Mouse (Mus musculus): ENCODE results near the gene Fxyd2.

Gene Fxyd2

DNA sequence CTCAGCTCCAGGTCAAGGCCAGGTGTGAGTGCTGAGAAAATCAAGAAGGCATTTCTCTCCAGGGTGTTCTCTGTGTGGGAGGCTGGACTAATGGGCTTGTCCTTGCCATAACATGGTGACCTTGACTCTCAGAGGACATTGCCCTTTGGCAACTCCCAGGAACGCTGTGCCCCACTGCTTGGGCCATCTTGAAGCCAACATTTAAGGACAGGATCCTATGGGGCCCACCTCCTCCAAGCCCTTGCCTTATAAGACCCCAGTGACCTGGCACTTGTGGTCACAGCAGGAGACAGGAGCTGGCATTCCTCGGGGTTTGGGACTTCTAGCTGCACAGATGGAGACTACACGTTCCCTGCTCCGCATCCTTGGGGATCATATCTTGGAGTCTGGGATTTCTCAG, at the start of gene Fxyd2:
TSS of gene Fxyd2 (plus strand) at position 236 of the 400 bp plus-strand sequence.
- peak; percentile 62 for DNase-seq

DNA sequence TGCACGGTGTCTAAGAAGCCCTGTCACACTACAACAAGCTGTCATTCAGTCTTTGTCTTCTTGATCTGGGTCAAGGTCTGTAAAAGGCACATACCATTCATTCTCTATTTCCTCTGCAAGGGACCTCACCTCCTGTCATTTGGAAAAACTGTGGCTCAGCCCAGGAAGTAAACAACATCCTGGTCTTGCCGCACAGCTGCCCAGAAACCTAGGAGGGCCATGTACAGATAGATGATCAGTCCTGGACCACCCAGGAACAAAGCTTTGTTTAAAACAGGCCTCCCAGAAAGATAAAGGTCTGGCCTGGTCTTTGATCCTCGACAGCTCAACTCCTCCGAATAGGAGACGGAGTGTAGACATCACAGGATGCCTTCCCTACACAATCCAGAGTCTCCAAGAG, 49.6 kb upstream of the Fxyd2 start:
- no peak for DNase-seq

DNA sequence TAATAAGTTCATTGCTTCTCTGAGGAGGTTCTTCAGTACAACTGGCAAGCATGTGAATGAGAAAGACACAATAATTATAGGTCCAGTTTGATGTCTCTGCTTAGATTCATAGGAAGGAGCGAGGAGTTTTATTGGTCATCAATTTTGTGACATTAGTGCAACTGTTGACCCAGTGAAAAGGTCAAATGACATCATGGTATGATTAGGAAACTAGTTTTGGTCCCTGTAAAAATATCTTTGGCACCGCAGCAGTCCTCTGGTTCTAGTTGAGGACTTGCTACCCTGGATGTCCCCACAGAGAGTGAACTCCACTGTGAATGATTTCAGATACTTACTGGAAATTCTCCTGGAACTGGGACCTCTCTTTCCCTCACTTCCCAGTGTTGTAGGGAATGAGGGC, 44.3 kb upstream of the Fxyd2 start:
- DNase-seq, result no peak

DNA sequence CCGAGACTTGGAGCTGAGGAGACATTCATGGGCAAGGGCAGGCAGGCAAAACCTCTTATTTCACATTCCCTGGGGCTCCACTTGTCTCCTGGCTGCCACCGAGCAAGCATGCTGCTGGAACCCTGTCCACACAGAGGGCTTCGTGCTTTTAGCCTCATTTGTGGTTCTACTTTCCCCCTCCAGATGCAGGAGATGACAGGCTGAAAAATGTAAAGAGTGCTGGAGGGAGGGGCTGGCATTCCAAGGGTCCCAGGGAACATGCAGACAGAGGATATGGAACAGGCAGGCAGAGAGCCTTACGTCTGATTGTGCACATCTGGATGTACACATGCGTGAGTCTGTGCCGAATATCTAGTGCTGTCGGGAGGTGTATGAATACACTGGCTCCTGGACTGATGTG, 41.1 kb upstream of the Fxyd2 start:
- DNase-seq, result no peak

DNA sequence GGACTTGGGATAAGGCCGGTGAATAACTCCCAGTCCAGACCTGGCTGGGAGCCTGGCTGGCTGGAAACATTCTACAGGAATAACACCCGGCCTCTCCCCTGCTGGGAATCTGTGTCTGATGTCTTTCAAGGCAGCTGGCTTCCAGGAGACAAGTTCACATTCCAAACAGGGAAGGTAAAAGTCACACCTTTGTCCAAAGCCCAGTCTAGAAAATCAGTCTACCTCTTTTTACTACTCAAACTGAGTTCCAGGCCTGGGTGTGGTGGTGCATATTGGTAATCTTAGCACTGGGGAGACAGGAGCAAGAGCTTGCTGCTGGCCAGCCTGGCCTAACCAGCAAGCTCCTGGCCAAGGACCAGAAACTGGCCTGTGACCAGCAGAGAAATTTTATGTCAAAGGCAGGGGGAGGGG, 37.4 kb upstream of the Fxyd2 start:
- no peak for DNase-seq

DNA sequence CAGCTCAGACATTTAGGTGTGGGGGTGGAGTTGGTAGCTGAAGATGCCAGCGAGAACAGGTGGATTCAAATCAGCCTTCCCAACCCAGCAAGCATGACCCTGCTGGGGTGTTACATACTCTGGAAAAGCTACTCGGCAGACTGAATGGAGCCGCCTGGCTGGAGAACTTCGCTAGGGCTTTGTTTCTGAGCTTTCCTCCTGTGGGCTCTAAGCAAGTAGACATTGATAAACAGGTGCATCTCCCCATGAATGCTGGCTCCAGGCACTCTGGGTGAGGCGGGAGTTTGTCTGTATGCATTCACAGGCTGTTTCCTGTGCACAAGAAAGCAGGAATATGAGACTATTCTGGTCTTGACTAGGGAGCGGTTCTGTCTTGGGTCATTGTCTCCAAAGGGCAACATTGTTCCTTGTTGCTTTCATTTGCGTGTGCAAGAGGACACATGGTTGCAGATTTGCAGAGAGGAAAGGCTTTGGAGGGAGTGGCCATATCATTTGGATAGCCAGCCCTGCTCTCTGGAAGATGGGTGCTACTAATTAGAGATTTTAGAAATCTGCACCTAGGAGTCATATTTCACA, 35.7 kb upstream of the Fxyd2 start:
- no peak for DNase-seq

DNA sequence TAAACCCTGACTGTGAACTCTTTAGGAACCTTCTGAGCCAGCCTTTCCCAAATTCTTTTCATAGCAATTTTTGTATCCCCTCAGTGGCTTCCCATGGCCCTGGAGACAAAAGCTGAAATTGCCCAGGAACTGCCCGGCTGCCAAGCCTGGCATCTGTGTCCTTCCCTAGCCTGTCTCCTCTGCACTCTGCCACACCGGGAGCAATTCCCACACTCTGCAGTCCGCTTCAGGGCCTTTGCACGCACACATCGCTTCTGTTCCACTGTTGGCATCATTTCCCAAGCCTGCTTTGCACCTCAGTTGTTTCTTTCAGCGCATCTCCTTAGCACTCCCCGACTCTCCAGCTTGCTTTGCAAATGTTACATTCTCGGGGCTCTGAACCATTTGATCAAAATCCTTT, 31.8 kb upstream of the Fxyd2 start:
- no peak for DNase-seq

DNA sequence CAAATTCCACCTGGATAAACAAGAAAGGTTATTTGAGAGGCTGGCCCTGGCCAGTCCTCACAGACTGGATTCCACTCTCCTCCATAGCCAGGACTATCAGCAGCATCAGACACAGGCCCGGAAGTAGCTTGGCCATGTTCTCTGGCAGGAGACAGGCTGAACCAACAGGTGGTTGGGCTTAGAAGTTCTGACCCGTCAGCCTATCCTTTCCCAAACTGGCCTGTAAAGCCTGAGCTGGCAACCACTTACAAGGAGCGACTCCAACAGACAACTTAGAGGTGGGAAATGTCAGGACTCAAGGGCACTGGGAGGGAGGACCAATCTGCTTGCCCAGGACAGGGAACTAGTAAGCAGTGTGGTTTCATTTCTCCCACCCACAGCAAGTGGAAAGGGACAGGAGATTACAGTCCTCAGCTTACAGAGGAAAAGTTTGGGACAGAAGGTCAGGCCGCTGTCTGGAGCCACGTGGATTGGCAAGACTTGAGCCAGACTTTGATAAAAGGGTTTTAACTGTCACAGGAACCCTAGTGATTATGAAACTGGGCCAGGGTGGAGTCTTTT, 31.0 kb upstream of the Fxyd2 start:
- DNase-seq, result no peak

DNA sequence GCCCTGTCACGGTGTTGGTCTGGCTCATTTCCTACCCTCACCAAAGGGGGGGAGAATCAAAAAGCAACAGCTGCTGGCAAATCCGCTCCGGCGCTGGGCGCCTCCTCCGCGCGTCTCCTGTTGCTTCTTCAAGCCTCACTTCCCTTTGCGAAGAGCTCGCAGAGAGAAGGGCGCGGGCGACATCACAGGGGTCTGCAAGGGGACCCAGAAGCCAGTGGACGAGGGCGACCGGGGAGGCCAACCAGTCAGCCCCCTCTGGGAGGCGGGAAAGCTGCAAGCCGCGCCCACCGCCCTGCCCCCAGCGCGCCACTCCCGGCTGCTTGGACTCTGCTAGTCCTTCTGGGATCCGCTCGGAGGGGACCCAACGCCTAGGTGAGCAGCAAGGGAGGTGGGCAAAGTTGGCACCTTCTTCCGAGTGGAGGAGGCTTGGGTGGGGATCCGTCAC, 29.3 kb upstream of the Fxyd2 start, which contains the start of gene Fxyd6:
TSS of gene Fxyd6 (plus strand) at position 69 of the 445 bp plus-strand sequence.
- DNase-seq, result peak; percentile 60

DNA sequence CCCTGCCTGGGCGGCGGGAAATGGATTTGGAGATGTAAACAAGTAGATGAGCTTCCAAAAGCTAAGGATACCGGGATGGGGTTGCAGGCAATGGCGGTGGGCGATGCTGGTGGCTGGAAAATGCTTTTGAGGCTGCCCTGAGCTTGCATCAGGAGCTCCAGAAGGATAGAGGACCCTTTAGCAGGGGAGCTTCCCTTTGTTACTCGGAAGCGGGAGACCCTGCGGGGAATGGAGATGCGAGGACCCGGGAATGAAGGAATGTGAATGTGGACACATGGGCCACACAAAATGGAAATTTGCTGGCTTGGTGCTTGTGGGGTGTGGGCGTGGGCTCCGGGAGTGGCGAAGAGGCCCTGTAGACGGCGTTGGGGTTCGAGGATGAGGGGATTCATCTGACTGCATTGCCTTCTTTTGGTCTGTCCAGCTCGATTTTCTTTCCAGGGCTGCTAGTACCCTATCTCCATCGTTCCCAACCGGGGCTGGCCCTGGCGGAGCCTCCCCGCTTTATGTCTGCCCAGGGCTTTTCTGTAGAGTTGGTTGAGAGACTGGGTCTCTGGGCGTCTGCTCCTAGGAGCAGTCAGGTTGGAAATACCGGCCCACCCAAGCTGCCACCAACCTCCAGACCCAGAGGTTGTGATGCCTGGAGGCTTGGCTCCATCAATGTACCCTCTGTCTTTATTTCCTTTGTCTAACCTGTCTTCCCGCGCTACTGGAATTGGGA, 28.7 kb upstream of the Fxyd2 start:
- DNase-seq, result no peak

DNA sequence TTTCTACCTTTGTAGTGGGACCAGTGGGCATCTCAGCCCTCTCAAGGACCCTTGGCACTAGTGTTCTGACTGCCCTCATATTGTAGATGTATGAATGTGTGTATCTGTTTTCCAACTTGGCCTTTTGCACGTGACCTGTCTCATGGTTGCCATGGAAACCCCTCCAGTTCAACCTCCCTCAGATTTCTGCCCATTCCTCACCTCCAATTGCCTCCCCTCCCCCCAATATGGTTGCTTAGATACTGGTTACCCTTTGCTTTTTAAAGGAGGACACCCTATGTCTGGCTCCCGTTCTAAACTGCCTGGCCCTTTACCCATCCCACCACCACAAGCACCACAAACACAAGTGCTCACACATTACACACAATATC, 28.1 kb upstream of the Fxyd2 start:
- no peak for DNase-seq

DNA sequence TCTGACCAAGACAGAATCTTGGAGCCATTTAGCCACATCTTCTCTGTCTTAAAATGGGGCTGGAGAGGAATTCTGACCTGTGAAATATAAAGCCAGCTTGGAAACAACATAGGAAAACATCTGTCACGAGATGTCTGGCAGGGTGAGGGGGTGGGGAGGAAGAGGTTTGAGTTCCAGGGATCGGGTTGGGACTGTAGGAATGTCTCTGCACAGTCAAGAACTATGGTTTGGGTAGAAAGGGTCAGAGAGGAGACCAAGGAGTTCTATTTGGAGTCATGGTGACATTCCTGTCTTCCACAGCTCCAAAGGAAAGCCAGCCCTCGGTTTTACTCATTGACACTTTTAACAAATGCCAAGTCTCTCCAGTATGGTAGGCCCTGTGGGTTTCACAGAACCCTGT, 25.6 kb upstream of the Fxyd2 start:
- no peak for DNase-seq

DNA sequence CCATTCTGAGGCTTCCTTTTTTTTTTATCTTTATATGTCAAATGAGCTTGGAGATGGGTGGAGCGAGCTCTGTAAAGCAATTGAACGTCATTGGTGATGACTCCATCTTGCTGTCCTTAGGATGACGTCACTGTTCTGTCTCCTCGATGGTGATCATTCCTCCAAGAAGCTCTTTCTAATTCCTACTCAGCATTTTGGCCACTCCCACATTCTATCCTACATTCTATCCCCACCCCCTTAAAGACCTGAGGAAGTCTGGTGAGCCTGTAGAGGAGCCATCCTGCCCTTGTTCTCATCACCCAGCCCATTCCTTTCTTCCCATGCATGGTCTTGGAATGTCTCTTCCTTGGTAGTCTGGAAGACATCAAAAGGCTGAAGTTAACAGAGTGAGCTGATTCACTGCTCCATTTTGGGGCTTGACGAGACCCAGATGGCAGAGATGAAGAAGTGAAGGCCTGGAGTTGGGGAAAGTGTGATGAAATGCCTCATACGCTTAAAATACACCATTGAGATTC, 24.4 kb upstream of the Fxyd2 start:
- no peak for DNase-seq

DNA sequence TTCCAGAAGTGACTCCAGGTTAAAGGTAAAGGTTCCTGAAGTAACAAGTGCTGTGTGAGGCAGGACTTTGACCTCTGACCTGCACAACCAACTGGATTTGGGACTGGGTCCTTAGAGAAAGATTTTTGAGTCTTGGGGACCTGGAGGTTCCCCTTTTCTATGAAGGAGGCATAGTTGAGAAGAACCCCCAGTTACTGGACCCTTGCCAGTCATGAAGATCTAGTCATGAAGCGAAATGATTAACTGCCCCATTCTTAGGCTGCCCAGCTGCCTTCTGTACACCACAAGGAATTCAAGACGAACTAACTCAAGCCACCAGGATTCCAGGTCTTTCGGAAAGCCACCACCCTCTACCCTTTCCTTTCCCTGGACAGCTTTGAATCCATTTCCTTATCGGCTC, 23.0 kb upstream of the Fxyd2 start:
- DNase-seq, result no peak

DNA sequence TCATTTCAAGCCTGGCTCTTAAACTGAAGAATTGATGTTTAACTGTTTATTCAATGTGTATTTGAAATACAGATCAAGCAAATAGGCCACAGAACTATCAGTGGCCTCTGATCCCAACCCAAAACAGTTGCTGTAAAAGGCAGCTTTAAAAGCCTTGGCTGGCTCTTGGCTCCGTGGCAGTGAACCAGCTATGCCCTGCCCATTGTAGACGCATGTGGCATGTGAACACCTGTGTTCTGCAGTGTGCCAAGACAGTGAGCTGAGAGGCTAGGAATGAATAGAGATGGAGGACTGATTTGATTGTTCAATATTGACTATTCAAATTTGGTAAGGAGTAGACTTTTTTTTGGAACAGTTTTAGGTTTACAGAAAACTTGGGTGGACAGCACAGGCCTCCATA, 22.6 kb upstream of the Fxyd2 start:
- no peak for DNase-seq

DNA sequence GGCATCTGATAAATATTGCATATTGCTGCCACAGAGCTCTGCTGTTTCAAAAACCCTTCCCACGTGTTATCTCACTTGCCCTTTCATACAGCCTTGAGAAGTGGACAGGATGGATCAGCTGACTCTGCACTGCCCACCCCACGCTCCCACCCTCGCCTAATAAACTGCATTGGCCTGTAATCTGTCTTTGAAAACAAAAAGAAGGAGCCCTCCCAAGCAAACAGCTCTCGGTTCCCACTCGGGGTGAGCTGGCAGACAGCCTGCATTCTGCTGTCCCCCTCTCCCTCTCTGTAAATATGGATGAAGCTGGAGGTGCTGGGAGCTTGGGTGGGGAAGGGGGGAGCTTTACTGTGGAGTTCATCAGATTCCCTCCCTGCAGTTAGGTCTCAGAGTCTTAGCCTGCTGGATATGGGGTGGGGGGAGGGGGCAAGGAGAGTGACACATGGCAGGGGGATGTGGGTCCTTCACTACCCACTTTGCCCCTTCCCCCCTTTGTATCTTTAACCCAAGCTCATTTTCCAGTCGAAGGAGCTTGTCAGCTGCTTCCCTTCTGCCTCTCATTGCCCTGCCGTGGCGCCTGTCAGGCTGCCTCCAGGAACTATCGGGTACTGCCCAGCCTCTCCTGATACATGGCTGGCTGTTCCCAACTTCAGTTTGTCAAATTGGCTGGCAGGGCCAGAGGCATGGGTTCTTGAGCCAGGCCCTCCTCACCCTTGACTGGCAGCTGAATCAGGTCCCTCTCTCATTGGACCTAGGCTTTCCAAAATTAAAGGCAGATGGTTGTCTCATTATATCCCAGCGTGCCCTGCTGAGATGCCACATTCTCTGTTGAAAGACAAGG, 18.8 kb upstream of the Fxyd2 start:
- DNase-seq, result no peak

DNA sequence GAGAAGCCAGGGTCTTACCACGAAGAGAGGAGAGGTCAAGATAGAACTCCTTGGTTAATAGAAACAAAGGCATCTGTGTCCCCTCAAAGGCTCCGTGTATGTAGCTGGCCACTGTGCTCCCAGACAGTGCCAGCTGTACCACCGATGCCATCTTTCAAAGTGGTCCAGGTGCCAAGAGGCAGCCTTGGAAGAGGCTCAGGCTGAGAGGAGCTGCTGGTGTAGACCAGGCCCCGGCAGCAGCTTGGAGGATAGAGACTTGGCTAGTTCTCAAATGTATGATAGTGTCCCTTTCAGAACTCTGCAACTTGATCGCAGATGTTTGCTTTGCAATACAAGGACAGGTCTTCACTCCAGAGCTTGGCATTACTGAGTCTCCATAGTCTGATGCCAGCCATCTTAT, 17.1 kb upstream of the Fxyd2 start:
- no peak for DNase-seq

DNA sequence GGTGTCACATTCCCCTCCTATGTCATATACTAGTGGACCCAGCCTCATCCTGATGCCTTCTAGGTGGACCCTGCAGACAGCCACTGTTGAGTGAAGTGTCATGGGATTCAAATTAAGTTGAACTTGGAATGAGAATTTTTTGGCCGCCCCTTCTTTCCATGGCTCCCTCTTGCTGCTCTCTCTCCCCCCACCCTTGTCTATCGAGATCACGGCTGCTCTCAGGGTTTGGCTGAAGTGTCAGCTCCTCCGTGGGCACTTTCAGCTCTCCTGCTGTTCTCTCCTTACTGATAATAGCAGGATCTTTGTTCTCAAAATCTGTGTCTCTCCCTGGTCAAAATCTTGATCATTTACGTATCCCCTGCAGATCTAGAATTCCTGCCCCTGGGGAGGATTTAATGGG, 16.6 kb upstream of the Fxyd2 start:
- no peak for DNase-seq

DNA sequence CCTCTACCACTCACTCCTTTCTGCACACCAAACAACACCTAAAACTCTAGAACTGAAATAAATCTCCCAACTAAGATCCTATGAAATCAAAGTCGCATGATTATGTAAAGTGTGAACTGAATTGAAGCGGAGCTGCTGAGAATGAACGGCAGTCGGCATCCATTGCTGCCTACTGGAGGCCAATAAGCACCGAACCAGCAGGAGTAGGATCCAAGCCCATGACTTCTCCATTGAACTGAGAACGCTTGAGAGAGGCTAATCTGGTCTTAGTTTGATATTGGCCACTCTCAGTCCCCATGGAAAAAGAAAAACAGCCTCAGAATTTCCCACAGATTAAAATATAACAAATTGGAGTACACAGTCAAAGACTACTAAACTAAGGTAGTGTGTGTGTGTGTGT, 15.6 kb upstream of the Fxyd2 start:
- DNase-seq, result no peak

DNA sequence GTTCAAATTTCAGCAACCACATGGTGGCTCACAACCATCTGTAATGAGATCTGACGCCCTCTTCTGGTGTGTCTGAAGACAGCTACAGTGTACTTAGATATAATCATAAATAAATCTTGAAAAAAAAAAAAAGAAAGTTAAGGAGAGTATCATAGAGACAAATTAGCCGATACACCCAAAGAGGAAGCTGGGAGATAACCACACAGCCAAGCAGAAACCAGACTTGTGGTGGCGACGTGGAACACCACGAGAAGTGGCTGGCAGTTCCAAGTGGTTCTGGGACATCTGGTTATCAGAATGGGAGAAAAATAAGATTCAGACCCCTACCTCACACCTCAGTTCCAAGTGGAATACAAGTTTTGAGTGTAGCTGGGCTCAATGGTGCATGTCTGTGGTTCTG, 12.8 kb upstream of the Fxyd2 start:
- no peak for DNase-seq

DNA sequence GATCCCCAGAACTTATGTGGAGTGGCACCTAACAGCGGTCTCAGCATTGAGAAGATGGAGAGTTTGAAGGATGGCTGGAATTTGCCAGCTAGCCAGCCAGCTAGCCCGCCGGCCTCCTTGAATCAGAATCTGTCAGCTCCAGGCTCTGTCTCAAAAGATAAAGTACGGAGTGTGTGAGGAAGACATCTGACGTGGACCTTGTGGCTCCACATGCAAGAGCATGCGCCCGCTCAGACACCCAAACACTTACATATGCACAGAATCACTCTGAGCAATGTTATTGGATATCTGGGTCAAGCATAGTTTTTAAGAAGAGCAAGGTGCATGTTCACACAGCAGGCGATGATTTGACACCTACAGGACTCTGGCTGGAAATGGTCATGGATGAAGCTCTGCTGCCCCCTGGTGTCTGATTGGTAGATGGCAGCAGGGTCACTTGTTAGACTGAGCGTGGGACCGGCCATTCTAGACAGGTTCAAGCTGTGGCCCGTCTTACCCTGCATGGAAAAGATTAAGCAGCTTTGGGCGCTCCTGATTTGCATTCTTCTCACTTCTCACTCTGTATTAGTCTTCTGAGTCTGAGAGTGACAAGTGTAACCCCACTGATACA, 11.0 kb upstream of the Fxyd2 start:
- DNase-seq, result peak; percentile 92

DNA sequence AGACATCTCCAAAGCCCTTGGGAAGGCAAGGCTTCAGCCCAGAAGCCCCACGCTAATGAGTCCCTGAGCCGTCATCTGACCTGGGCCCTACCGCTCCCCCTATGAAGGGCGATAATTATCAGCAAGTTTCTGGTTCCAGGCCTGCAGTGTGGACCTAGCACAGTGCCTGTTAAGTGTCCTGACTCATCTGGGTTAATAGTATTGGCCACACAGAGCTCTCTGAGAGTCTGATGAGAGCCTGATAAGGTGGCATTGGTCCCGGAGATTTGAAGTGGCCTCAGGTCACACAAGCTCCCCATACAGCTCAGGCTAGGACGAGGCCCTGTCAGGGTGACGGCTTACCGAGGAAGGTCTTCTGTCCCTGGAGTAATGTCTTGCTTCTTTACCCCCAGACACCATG, 9.9 kb upstream of the Fxyd2 start:
- DNase-seq, result no peak

DNA sequence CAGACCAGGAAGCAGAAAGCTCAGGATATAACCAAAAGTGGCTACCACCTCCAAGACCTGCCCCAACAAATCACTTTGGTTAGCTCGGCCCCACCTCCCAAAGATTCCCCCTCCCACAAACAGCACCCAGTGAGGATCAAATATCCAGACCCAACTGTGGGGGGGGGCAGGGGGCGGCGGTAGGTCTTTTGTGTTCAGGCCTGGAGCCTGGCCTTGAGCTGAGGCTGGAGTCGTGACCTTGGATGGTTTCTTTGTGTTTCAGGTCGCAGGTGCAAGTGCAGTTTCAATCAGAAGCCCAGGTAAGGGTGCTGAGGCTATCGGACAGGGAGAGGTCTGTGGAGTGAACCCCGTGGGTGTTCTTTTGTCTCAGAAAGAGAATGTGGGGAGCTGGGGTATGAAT, 8.2 kb upstream of the Fxyd2 start:
- DNase-seq, result no peak
